Mouse (Mus musculus) midbrain, postnatal 0 days (tissue): ENCODE measurements around the gene Pole3. TPM values are rescaled to one million over a fixed set of nuclear protein-coding genes. Genes with fewer than 3 reads are reported as not detected.

Experiments
- ATAC-seq: fragments of 200-750 bp; cut with Nextera tagmentation; 2 replicates; pipeline ENCODE4 v1.8.0; 2017; ENCODE audit warnings: moderate number of reproducible peaks, mild to moderate bottlenecking, moderate TSS enrichment, moderate library complexity; ENCODE audit not compliant: low FRiP score
- DNase-seq: peaks from one replicate; pipeline ENCODE4 v3.0.0-alpha.2; 2015; ENCODE audit warnings: low spot score
- H3K27ac ChIP-seq: fragments of 300-500 bp; sonication (generic); 2 replicates; pipeline ENCODE4 v1.5.1; 2014; ENCODE audit warnings: low read depth, mild to moderate bottlenecking, low read length, mixed read lengths
- H3K27me3 ChIP-seq: fragments of 300-500 bp; sonication (generic); 2 replicates; pipeline ENCODE4 v1.6.1; 2014; ENCODE audit warnings: low read length, control low read depth, mixed read lengths; ENCODE audit not compliant: insufficient read depth
- H3K36me3 ChIP-seq: fragments of 300-500 bp; sonication (generic); 2 replicates; pipeline ENCODE4 v1.6.1; 2014; ENCODE audit warnings: low read length, control low read depth, mixed read lengths; ENCODE audit not compliant: insufficient read depth
- H3K4me1 ChIP-seq: fragments of 300-500 bp; sonication (generic); 2 replicates; pipeline ENCODE4 v1.6.1; 2014; ENCODE audit warnings: mild to moderate bottlenecking, control low read depth, antibody characterized with exemption, low read length, mixed read lengths; ENCODE audit not compliant: insufficient read depth
- H3K4me2 ChIP-seq: fragments of 300-500 bp; sonication (generic); 2 replicates; pipeline ENCODE4 v1.6.1; 2014; ENCODE audit warnings: low read depth, mild to moderate bottlenecking, low read length, mixed read lengths; ENCODE audit not compliant: poor library complexity, severe bottlenecking
- H3K4me3 ChIP-seq: fragments of 300-500 bp; sonication (generic); 2 replicates; pipeline ENCODE4 v1.5.1; 2014; ENCODE audit warnings: low read depth, mild to moderate bottlenecking, low read length, moderate library complexity
- H3K9ac ChIP-seq: fragments of 300-500 bp; sonication (generic); replicated peaks from 2 replicates; pipeline ENCODE4 v1.6.1; 2014; ENCODE audit warnings: mild to moderate bottlenecking, low read length, moderate library complexity, mixed read lengths; ENCODE audit not compliant: poor library complexity, severe bottlenecking
- H3K9me3 ChIP-seq: fragments of 300-500 bp; sonication (generic); 2 replicates; pipeline ENCODE4 v1.6.1; 2016; ENCODE audit warnings: low read length, control low read depth
- CTCF ChIP-seq: IDR thresholded peaks from 2 replicates; pipeline ENCODE4 v1.5.1; 2016; ENCODE audit warnings: antibody characterized with exemption, mild to moderate bottlenecking
- WGBS: fragments of 180-500 bp; shearing (Covaris S2); extraction: QIAGEN DNeasy Blood & Tissue Kit; methylation state at CpG from one replicate; pipeline ENCODE4 v1.1.7; 2014; 5-methylcytosine and 5-hydroxymethylcytosine counted together
- polyA plus RNA-seq: library from polyadenylated mRNA; unstranded; fragments of >200 nt; fragmentation: Nextera tagmentation; extraction: Ambion mirVana; gene quantifications from 2 replicates; pipeline ENCODE4 v1.2.1, GENCODE M21; 2015
- total RNA-seq: library from RNA; depleted of rRNA; stranded (reverse); fragments of >200 nt; gene quantifications from 2 replicates; pipeline ENCODE4 v1.2.3, GENCODE M21; 2014

Gene Pole3
- total and polyA plus RNA-seq, 2 experiments from 2014 or later: 25.6 to 57.3 TPM

GRCm38 (mm10) chr4:62544801-62545200 lies 19.9 kb upstream of the Pole3 start:
- H3K27ac ChIP-seq: no peak overlapping the region
- no peak overlapping the region for H3K4me3 ChIP-seq
- H3K36me3 ChIP-seq: no peaks in the 10 kb centered on the region
- H3K9me3 ChIP-seq: no peaks in the 10 kb centered on the region
- no peak for TF ChIP-seq CTCF
- ATAC-seq: no peak
- no peaks in the 10 kb centered on the region for H3K27me3 ChIP-seq
- H3K9ac ChIP-seq: no peak overlapping the region
- no peak for DNase-seq
- H3K4me1 ChIP-seq: no peaks in the 10 kb centered on the region
- H3K4me2 ChIP-seq: no peak overlapping the region

GRCm38 (mm10) chr4:62543782-62544181 lies 18.9 kb upstream of the Pole3 start:
- Histone ChIP-seq H3K9me3 (no peaks in the 10 kb centered on the region), H3K4me1 (no peaks in the 10 kb centered on the region), H3K27me3 (no peaks in the 10 kb centered on the region), H3K4me2 (no peak overlapping the region), H3K4me3 (no peak overlapping the region), H3K9ac (no peak overlapping the region), H3K27ac (no peak overlapping the region), H3K36me3 (no peaks in the 10 kb centered on the region)
- DNase-seq (no peak), ATAC-seq (no peak)
- no peak for TF ChIP-seq CTCF
- 87% methylated on average over 6 of the region's 6 CpGs for WGBS

- Histone ChIP-seq H3K36me3 (no peaks in the 10 kb centered on the region), H3K4me1 (no peaks in the 10 kb centered on the region), H3K4me2 (no peak overlapping the region), H3K27ac (no peak overlapping the region), H3K9ac (no peak overlapping the region), H3K9me3 (no peaks in the 10 kb centered on the region), H3K27me3 (no peaks in the 10 kb centered on the region), H3K4me3 (no peak overlapping the region)
- DNase-seq: peak; percentile 41
- WGBS: 82% methylated on average over 3 of the region's 3 CpGs
- no peak for ATAC-seq
- TF ChIP-seq CTCF: no peak
These were observed 16.9 kb upstream of the Pole3 start for GRCm38 (mm10) chr4:62541802-62542201.

- Histone ChIP-seq H3K9me3 (no peaks in the 10 kb centered on the region), H3K36me3 (no peaks in the 10 kb centered on the region), H3K4me3 (no peak overlapping the region), H3K27ac (no peak overlapping the region), H3K9ac (no peak overlapping the region), H3K4me2 (no peak overlapping the region), H3K4me1 (no peaks in the 10 kb centered on the region), H3K27me3 (no peaks in the 10 kb centered on the region)
- ATAC-seq: no peak
- no peak for DNase-seq
- TF ChIP-seq CTCF: no peak
- WGBS: 80% methylated on average over 6 of the region's 6 CpGs
These were observed 8.9 kb upstream of the Pole3 start for GRCm38 (mm10) chr4:62533729-62534128.

GRCm38 (mm10) chr4:62527655-62528054 lies 2.8 kb upstream of the Pole3 start:
- Histone ChIP-seq H3K27me3 (no peaks in the 10 kb centered on the region), H3K27ac (no peak overlapping the region), H3K36me3 (no peaks in the 10 kb centered on the region), H3K4me1 (no peaks in the 10 kb centered on the region), H3K9ac (no peak overlapping the region), H3K4me2 (no peak overlapping the region), H3K4me3 (no peak overlapping the region), H3K9me3 (no peaks in the 10 kb centered on the region)
- DNase-seq: no peak
- WGBS: 82% methylated on average over 4 of the region's 4 CpGs
- no peak for TF ChIP-seq CTCF
- ATAC-seq: no peak

GRCm38 (mm10) chr4:62526256-62526655 lies 1.4 kb upstream of the Pole3 start:
- Histone ChIP-seq H3K9me3 (no peaks in the 10 kb centered on the region), H3K4me1 (no peaks in the 10 kb centered on the region), H3K4me3 (no peak overlapping the region), H3K4me2 (no peak overlapping the region), H3K36me3 (no peaks in the 10 kb centered on the region), H3K9ac (no peak overlapping the region), H3K27me3 (no peaks in the 10 kb centered on the region), H3K27ac (no peak overlapping the region)
- WGBS: 73% methylated on average over 2 of the region's 2 CpGs
- TF ChIP-seq CTCF: no peak
- DNase-seq (no peak), ATAC-seq (no peak)

- Histone ChIP-seq H3K4me1 (no peaks in the 10 kb centered on the region), H3K9ac (peak overlapping the region; percentile 66), H3K36me3 (no peaks in the 10 kb centered on the region), H3K27ac (no peak overlapping the region; the same call in 1 of the 2 replicates), H3K9me3 (no peaks in the 10 kb centered on the region), H3K4me3 (peak overlapping the region; percentile 59), H3K4me2 (peak overlapping the region; percentile 67), H3K27me3 (no peaks in the 10 kb centered on the region)
- TF ChIP-seq CTCF: no peak
- no peak for ATAC-seq
- WGBS: 2% methylated on average over 10 of the region's 10 CpGs
- no peak for DNase-seq
These were observed 582 bp upstream of the Pole3 start for GRCm38 (mm10) chr4:62525489-62525811.
